Mouse (Mus musculus): Measurements from ENCODE around the gene Wfdc12.

GRCm38 (mm10) chr2:164167752-164168570, 22.4 kb downstream of the Wfdc12 start:
- TF ChIP-seq GATA1 (IDR thresholded peaks at IDR 0.05; ENCODE audit: low read length) (no peak), TAL1 (IDR thresholded peaks at IDR 0.05; ENCODE audit: low read length) (no peak)
